20 mouse cellular contexts compared by ENCODE assay signal in genomic region chr13:40880557-40880956, GRCm38 (mm10). TPM values are rescaled to one million over a fixed set of nuclear protein-coding genes. Genes with fewer than 3 reads are reported as not detected.
DNase-seq lines count a peak whose midpoint lies in the region; TF ChIP-seq lines count a peak whose summit lies in the region.
"Had no signal": no experiment of that assay in that cellular context is flagged by ENCODE, and none has a peak within 500 bp of the region (broad histone marks: within the 10 kb centered on the region; RNA-seq: fewer than 3 reads in every experiment).

No protein-coding gene starts in this region.

- no peak for TF ChIP-seq POLR2A in ES-Bruce4 (IDR thresholded peaks at IDR 0.05; ENCODE audit: insufficient read depth, low read length)

- H3K9me3 ChIP-seq in ES-Bruce4 (replicated peaks; ENCODE audit: control insufficient read depth, insufficient read depth, low read length, poor library complexity, severe bottlenecking) (no peaks in the 10 kb centered on the region), ES-E14 (ENCODE audit: control insufficient read depth, insufficient read depth, low read depth, low read length) (no peaks in the 10 kb centered on the region)
- H3K9me3 ChIP-seq: embryonic facial prominence, embryonic 10.5 days; embryonic facial prominence, embryonic 12.5 days; forebrain, embryonic 13.5 days; forebrain, embryonic 15.5 days had no signal

- DNase-seq in ES-E14 (ENCODE audit: low read depth, low spot score) (peak; percentile 56), WW6 (ENCODE audit: low read depth, low spot score) (peak; percentile 46)
- DNase-seq in adrenal gland, postnatal 14 days, result no peak
- no peak for DNase-seq in testis, postnatal 14 days (ENCODE audit: low spot score)
- no peak for DNase-seq in embryo, embryonic 11 days
- no peak for DNase-seq in heart, adult 18-20 months
- DNase-seq: adrenal gland, adult 8-10 months; adrenal gland, postnatal 25 days; cerebellum, adult 11 months; cerebellum, adult 18-20 months; cerebellum, adult 8-10 months; cerebellum, adult 9-11 months; cerebellum, postnatal 14 days; cerebellum, postnatal 36 days; forebrain, postnatal 0 days had no signal

- H3K4me3 ChIP-seq in ES-Bruce4 (ENCODE audit: low read depth, low read length), result peak overlapping the region; percentile 58
- H3K4me3 ChIP-seq in ES-E14 (ENCODE audit: insufficient read depth in 1 of 2, low read depth in 1 of 2, low read length in 2 of 2, poor library complexity in 1 of 2, severe bottlenecking in 1 of 2), result peak overlapping the region; percentile 30 to 59
- H3K4me3 ChIP-seq: embryonic facial prominence, embryonic 10.5 days; embryonic facial prominence, embryonic 12.5 days; forebrain, embryonic 13.5 days; forebrain, embryonic 15.5 days had no signal

- in situ Hi-C loops in ES-E14 (cut with MboI; ENCODE audit: low sequenced_read_pairs in 2 of 2, unreplicated experiment in 2 of 2), result no loop called here

- no peaks in the 10 kb centered on the region for H3K27me3 ChIP-seq in ES-Bruce4 (ENCODE audit: control insufficient read depth, insufficient read depth, low read length, poor library complexity, severe bottlenecking)
- H3K27me3 ChIP-seq: embryonic facial prominence, embryonic 12.5 days; forebrain, embryonic 13.5 days; forebrain, embryonic 15.5 days had no signal

- H3K36me3 ChIP-seq in ES-Bruce4 (ENCODE audit: control insufficient read depth, insufficient read depth, low read length, poor library complexity, severe bottlenecking), result no peaks in the 10 kb centered on the region
- H3K36me3 ChIP-seq in ES-E14 (ENCODE audit: control insufficient read depth, insufficient read depth, low read length, poor library complexity, severe bottlenecking), result no peaks in the 10 kb centered on the region
- H3K36me3 ChIP-seq: embryonic facial prominence, embryonic 10.5 days; embryonic facial prominence, embryonic 12.5 days; forebrain, embryonic 15.5 days had no signal

- H3K4me1 ChIP-seq in ES-Bruce4 (ENCODE audit: control insufficient read depth, insufficient read depth, low read length) (peaks cover 2% of the 10 kb centered on the region), ES-E14 (ENCODE audit: control insufficient read depth in 2 of 2, insufficient read depth in 2 of 2, low read length in 2 of 2, poor library complexity in 1 of 2) (peaks cover 11 to 25% of the 10 kb centered on the region in 2 experiments; a peak in 3 of 4 replicates)
- H3K4me1 ChIP-seq: forebrain, embryonic 13.5 days; forebrain, embryonic 15.5 days had no signal

- no peak overlapping the region for H3K9ac ChIP-seq in ES-Bruce4 (ENCODE audit: low read depth, poor library complexity, severe bottlenecking)
- peak overlapping the region; percentile 57 for H3K9ac ChIP-seq in ES-E14 (ENCODE audit: insufficient read depth, low read depth, low read length, poor library complexity, severe bottlenecking)
- H3K9ac ChIP-seq: embryonic facial prominence, embryonic 12.5 days; forebrain, embryonic 13.5 days; forebrain, embryonic 15.5 days; forebrain, postnatal 0 days had no signal

- TF ChIP-seq CTCF in ES-Bruce4 (IDR thresholded peaks at IDR 0.05; ENCODE audit: low read depth, low read length), result no peak

- no peak overlapping the region for H3K27ac ChIP-seq in ES-Bruce4 (ENCODE audit: insufficient read depth, low read length)
- no peak overlapping the region for H3K27ac ChIP-seq in ES-E14 (ENCODE audit: insufficient read depth, low read depth, low read length, poor library complexity, severe bottlenecking)
- H3K27ac ChIP-seq: embryonic facial prominence, embryonic 10.5 days; embryonic facial prominence, embryonic 12.5 days; forebrain, embryonic 13.5 days; forebrain, embryonic 15.5 days had no signal

- no peak for TF ChIP-seq EP300 in ES-Bruce4 (IDR thresholded peaks at IDR 0.05; ENCODE audit: insufficient read depth, low read depth, low read length)

TF ChIP-seq in ES-E14, 5 proteins besides CTCF, POLR2A, EP300 and RAD21:
- TF ChIP-seq ZNF384 (IDR thresholded peaks at IDR 0.05; ENCODE audit: low read depth, low read length) (no peak), CHD2 (IDR thresholded peaks at IDR 0.05; ENCODE audit: low read depth, low read length) (no peak), MAFK (IDR thresholded peaks at IDR 0.05; ENCODE audit: insufficient read depth, low read depth, low read length) (no peak), HCFC1 (IDR thresholded peaks at IDR 0.05; ENCODE audit: borderline replicate concordance, insufficient read depth, low read length) (no peak), ZC3H11A (IDR thresholded peaks at IDR 0.05; ENCODE audit: borderline replicate concordance, low read depth, low read length) (no peak)
TF ChIP-seq in ES-E14: peak in this region for 0.

RNA-seq across cellular contexts. Expression of gene Gcnt2, which starts 21.0 kb away (rescaled TPM):
- polyA plus RNA-seq in ES-Bruce4 (2011; ENCODE audit: insufficient read depth, insufficient read length, low read depth, missing spikeins), result 55.5 and 57.5 TPM in 2 replicates
- 21.8 and 35.6 TPM in 2 replicates for total RNA-seq in ES-E14 (2012; rRNA removed)
- total RNA-seq in adrenal gland, postnatal 14 days (2021), result 11.3 and 13.1 TPM in 2 replicates
- 1 to 10 TPM; 6.7 to 9.1 TPM for total RNA-seq in heart, adult 18-20 months (2021)

Comparison
In these comparisons a context has a peak if more than half of its experiments do, and no peak if none do; other contexts are left out.
1. DNase-seq: peak in ES-E14 (single experiment) and WW6 (single experiment); none in adrenal gland, postnatal 14 days (single experiment), testis, postnatal 14 days (single experiment), embryo, embryonic 11 days (single experiment) and heart, adult 18-20 months (0 of 2).